Mouse (Mus musculus) kidney, postnatal 0 days (tissue): ENCODE measurements around the gene Sik2. TPM values are rescaled to one million over a fixed set of nuclear protein-coding genes. Genes with fewer than 3 reads are reported as not detected.

Experiments used
- ATAC-seq: fragments of 200-750 bp; cut with Nextera tagmentation; replicated peaks from 2 replicates; pipeline ENCODE4 v1.8.0; 2017; ENCODE audit warnings: low read depth, moderate number of reproducible peaks, moderate TSS enrichment, moderate library complexity; ENCODE audit not compliant: low FRiP score
- DNase-seq: peaks from one replicate; pipeline ENCODE4 v3.0.0-alpha.2; 2016; ENCODE audit warnings: low spot score
- H3K27ac ChIP-seq: fragments of 300-500 bp; sonication (generic); 2 replicates; pipeline ENCODE4 v1.5.1; 2014; ENCODE audit warnings: mild to moderate bottlenecking
- H3K27me3 ChIP-seq: fragments of 300-500 bp; sonication (generic); 2 replicates; pipeline ENCODE4 v1.6.1; 2014; ENCODE audit warnings: low read length, mixed read lengths; ENCODE audit not compliant: insufficient read depth
- H3K36me3 ChIP-seq: fragments of 300-500 bp; sonication (generic); 2 replicates; pipeline ENCODE4 v1.6.1; 2014; ENCODE audit warnings: low read length, mixed read lengths; ENCODE audit not compliant: insufficient read depth
- H3K4me1 ChIP-seq: fragments of 300-500 bp; sonication (generic); replicated peaks from 2 replicates; pipeline ENCODE4 v1.6.1; 2014; ENCODE audit warnings: antibody characterized with exemption, low read length, mixed read lengths; ENCODE audit not compliant: insufficient read depth
- H3K4me2 ChIP-seq: fragments of 300-500 bp; sonication (generic); 2 replicates; pipeline ENCODE4 v1.6.1; 2014; ENCODE audit warnings: mild to moderate bottlenecking, low read length, moderate library complexity, mixed read lengths
- H3K4me3 ChIP-seq: fragments of 300-500 bp; sonication (generic); replicated peaks from 2 replicates; pipeline ENCODE4 v1.5.1; 2014; ENCODE audit warnings: low read depth, low read length
- H3K9ac ChIP-seq: fragments of 300-500 bp; sonication (generic); 2 replicates; pipeline ENCODE4 v1.6.1; 2014; ENCODE audit warnings: low read depth, low read length
- H3K9me3 ChIP-seq: fragments of 300-500 bp; sonication (generic); replicated peaks from 2 replicates; pipeline ENCODE4 v1.6.1; 2016; ENCODE audit warnings: low read length, inconsistent platforms, mixed read lengths
- CTCF ChIP-seq: IDR thresholded peaks from 2 replicates; pipeline ENCODE4 v1.5.1; 2016; ENCODE audit warnings: antibody characterized with exemption, low read depth, mild to moderate bottlenecking, moderate library complexity
- WGBS: fragments of 180-500 bp; shearing (Covaris S2); extraction: QIAGEN DNeasy Blood & Tissue Kit; methylation state at CpG from one replicate; pipeline ENCODE4 v1.1.7; 2014; 5-methylcytosine and 5-hydroxymethylcytosine counted together
- polyA plus RNA-seq: library from polyadenylated mRNA; unstranded; fragments of >200 nt; fragmentation: Nextera tagmentation; extraction: Ambion mirVana; gene quantifications from 2 replicates; pipeline ENCODE4 v1.2.1, GENCODE M21; 2015

The Sik2 gene
- polyA plus RNA-seq, 1 experiment from 2014 or later, result 12.5 TPM

GRCm38 (mm10) chr9:50847606-50848368 lies 161.1 kb downstream of the Sik2 start:
- DNase-seq, result no peak
- 48% methylated on average over 12 of the region's 12 CpGs for WGBS
- no peak for ATAC-seq

GRCm38 (mm10) chr9:50847133-50847532 lies 161.7 kb downstream of the Sik2 start:
- Histone ChIP-seq H3K4me3 (no peak overlapping the region), H3K9me3 (no peaks in the 10 kb centered on the region), H3K27ac (peak overlapping the region; percentile 25; the same call in 1 of the 2 replicates), H3K36me3 (0 out of 2 replicates have a peak, but pooled peaks cover 7% of the 10 kb centered on the region), H3K4me1 (peaks cover 17% of the 10 kb centered on the region), H3K27me3 (no peaks in the 10 kb centered on the region), H3K4me2 (no peak overlapping the region), H3K9ac (no peak overlapping the region)
- no peak for TF ChIP-seq CTCF
- 86% methylated on average over 6 of the region's 6 CpGs for WGBS
- DNase-seq (no peak), ATAC-seq (no peak)

More at GRCm38 (mm10) chr9:50847606-50848368, 161.1 kb downstream of the Sik2 start:
- Histone ChIP-seq H3K9ac (no peak overlapping the region), H3K4me2 (no peak overlapping the region), H3K27me3 (no peaks in the 10 kb centered on the region), H3K36me3 (0 out of 2 replicates have a peak, but pooled peaks cover 4% of the 10 kb centered on the region), H3K4me1 (peaks cover 17% of the 10 kb centered on the region), H3K27ac (peak overlapping the region; percentile 74; the same call in 1 of the 2 replicates), H3K4me3 (no peak overlapping the region), H3K9me3 (no peaks in the 10 kb centered on the region)
- TF ChIP-seq CTCF, result no peak

- H3K27ac ChIP-seq, result 0 out of 2 replicates have a peak overlapping the region, but pooled peaks have one; percentile 54
- TF ChIP-seq CTCF, result peak; percentile 10; the same call in 1 of the 2 replicates
- no peaks in the 10 kb centered on the region for H3K27me3 ChIP-seq
- DNase-seq, result peak; percentile 78
- ATAC-seq, result peak; percentile 89
- no peak overlapping the region for H3K4me3 ChIP-seq
- 0 out of 2 replicates have a peak, but pooled peaks cover 7% of the 10 kb centered on the region for H3K36me3 ChIP-seq
- H3K4me1 ChIP-seq, result peaks cover 17% of the 10 kb centered on the region
- no peak overlapping the region for H3K9ac ChIP-seq
- 21% methylated on average over 9 of the region's 9 CpGs for WGBS
- no peak overlapping the region for H3K4me2 ChIP-seq
- H3K9me3 ChIP-seq, result no peaks in the 10 kb centered on the region
Measured at GRCm38 (mm10) chr9:50845547-50845946, 163.3 kb downstream of the Sik2 start.

GRCm38 (mm10) chr9:50845081-50845480 lies 163.8 kb downstream of the Sik2 start, which contains the start of gene Ppp2r1b:
Ppp2r1b (plus strand) TSS chr9:50845301.
- Histone ChIP-seq H3K4me2 (no peak within 1 kb of the TSS), H3K27me3 (no peaks in the 10 kb centered on the region), H3K4me1 (peaks cover 17% of the 10 kb centered on the region; the same call in 1 of the 2 replicates), H3K9me3 (no peaks in the 10 kb centered on the region), H3K27ac (peak within 1 kb of the TSS; percentile 54; the same call in 1 of the 2 replicates), H3K4me3 (no peak within 1 kb of the TSS), H3K36me3 (0 out of 2 replicates have a peak, but pooled peaks cover 7% of the 10 kb centered on the region), H3K9ac (no peak within 1 kb of the TSS)
- TF ChIP-seq CTCF, result no peak
- 76% methylated on average over 3 of the region's 3 CpGs for WGBS
- DNase-seq (no peak), ATAC-seq (no peak)

Other genes with a start within 250 kb of the Sik2 start
- 7.9 and 9.3 TPM in 2 replicates for gene Fdxacb1, start 240.8 kb downstream of the Sik2 start, polyA plus RNA-seq
- 24.8 and 28.9 TPM in 2 replicates for gene Alg9, start 234.1 kb downstream of the Sik2 start, polyA plus RNA-seq
- 56.6 and 62.9 TPM in 2 replicates for gene 1110032A03Rik, start 233.6 kb downstream of the Sik2 start, polyA plus RNA-seq
- 36.6 and 43.6 TPM in 2 replicates for gene Ppp2r1b, start 163.8 kb downstream of the Sik2 start, polyA plus RNA-seq
- gene Btg4, start 51.8 kb upstream of the Sik2 start, polyA plus RNA-seq, result not detected in 2 replicates
- 8.0 and 8.5 TPM in 2 replicates for gene Layn, start 68.0 kb upstream of the Sik2 start, polyA plus RNA-seq
- 0.14 TPM in 1 of 2 replicates, not detected in the other for gene 4833427G06Rik, start 93.0 kb upstream of the Sik2 start, polyA plus RNA-seq
- not detected in 2 replicates for gene Gm32742, start 156.4 kb upstream of the Sik2 start, polyA plus RNA-seq
- gene Pou2af1, start 204.6 kb upstream of the Sik2 start, polyA plus RNA-seq, result not detected in 2 replicates